Mouse (Mus musculus) right cerebral cortex, postnatal 25 days (tissue): ENCODE results near the gene Ltn1.

Experiments used
- DNase-seq: peaks from one replicate; pipeline ENCODE4 v3.0.0; 2022

Ltn1 gene

GRCm38 (mm10) chr16:87432033-87432814, at the start of gene Ltn1:
Gene Ltn1, minus strand, starts transcription at chr16:87432612.
- DNase-seq, result peak; percentile 98

GRCm38 (mm10) chr16:87470579-87470978, 38.2 kb upstream of the Ltn1 start:
- no peak for DNase-seq

DNA sequence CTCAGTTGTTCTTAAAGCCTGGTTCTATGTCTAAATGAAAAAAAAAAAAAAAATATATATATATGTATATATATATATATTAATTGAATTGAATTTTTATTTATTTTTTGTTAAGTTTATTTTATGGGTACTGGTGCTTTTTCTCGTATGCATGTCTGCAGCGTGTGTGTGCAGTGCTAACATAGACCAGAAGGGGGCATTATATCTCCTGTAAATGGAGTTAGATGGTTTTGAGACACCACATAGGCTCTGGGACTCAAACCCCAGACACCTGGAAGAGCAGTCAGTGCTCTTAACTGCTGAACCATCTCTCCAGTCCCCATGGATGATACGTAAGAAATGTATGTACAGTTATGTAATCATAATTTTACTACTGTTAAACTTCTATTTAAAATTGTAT, 26.3 kb upstream of the Ltn1 start:
- no peak for DNase-seq

DNA sequence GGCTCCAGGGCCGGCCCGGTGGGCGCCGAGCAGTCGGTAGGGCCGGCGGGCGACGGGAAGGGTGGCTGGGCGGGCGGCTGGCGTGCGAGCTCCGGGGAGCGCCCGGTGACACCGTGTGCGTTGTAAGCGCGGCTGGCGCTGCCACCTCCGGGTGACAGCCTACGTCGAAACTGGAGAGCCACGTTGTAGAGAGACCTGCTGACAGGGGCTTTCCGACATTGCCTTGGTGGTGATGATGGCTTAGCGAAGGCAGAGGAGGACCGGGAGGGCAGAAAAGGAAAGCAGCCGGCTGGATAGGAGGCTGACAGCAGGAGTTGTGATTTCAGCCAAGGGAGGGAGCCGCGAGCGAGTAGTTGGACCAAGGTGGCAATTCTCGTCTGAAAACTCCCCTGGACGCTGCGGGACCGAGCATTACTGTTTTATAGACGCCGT, 22.8 kb upstream of the Ltn1 start:
- no peak for DNase-seq

GRCm38 (mm10) chr16:87454419-87455179, 22.2 kb upstream of the Ltn1 start, which contains the start of gene Usp16:
Gene Usp16, plus strand, starts transcription at chr16:87454703.
- DNase-seq, result peak; percentile 96

GRCm38 (mm10) chr16:87453226-87453625, 20.8 kb upstream of the Ltn1 start:
- no peak for DNase-seq

DNA sequence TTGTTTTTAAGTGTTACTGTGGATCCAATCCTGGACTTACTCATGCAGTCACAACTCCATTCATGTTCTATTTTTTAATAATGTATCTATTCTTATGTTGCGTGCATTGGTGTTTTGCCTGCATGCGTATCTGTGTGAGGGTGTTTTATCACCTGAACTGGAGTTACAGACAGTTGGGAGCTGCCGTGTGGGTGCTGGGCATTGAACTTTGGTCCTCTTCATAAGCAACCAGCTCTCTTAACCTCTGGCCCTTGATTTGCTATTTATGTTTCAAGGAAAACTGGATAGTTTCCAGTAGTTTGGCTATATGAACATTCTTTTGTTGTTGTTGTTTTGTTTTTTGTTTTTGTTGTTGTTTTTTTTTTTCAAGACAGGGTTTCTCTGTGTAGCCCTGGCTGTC, 13.1 kb upstream of the Ltn1 start:
- no peak for DNase-seq

- DNase-seq, result no peak
Observed at GRCm38 (mm10) chr16:87445110-87445509, 12.7 kb upstream of the Ltn1 start.

DNA sequence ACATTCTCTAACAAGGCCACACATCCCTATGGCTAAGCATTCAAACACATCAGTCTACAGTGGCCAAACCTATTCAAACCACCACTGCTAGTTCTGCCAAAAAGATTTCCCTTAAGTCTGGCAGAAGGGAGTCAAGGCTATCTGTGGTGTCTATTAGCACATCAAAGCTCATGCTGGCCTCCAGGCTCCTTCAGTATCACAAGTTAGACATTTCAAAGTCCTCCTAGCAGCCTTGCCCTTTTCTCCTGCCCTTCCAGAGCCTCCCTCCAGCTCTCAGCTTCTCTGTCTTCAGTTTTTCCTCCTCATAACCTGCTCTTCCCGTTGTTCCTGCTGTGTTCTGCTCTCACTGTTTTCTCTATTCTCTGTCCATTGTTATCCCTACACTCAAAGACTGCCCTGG, 11.7 kb upstream of the Ltn1 start:
- no peak for DNase-seq

- DNase-seq, result no peak
Observed at GRCm38 (mm10) chr16:87443245-87443644, 10.8 kb upstream of the Ltn1 start.

GRCm38 (mm10) chr16:87442291-87442690, 9.9 kb upstream of the Ltn1 start:
- no peak for DNase-seq

- no peak for DNase-seq
Observed at GRCm38 (mm10) chr16:87441089-87441488, 8.7 kb upstream of the Ltn1 start.

GRCm38 (mm10) chr16:87440184-87440686, 7.8 kb upstream of the Ltn1 start, which contains the start of gene Rwdd2b:
Gene Rwdd2b, minus strand, starts transcription at chr16:87440573.
- DNase-seq, result peak; percentile 94

DNA sequence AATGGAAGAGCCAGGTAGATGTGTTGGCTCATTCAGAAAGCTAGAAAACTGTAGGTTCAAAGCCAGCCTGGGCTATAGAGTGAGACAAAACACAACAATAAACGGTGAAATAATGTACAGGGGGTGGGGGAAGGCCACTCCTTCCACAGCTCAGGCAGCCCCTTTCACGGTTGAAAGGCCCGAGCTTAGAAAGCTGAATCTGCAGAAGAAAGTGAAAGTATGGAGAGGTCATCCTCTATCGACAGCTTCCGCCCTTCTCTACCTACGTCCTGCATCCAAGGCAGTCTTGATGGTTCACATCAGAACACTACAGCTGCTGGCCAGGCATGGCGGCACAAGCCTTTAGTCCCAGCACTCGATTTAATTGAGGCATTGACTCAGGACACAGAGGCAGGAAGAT, 6.3 kb upstream of the Ltn1 start:
- DNase-seq, result no peak

- no peak for DNase-seq
Observed at GRCm38 (mm10) chr16:87437096-87437495, 4.7 kb upstream of the Ltn1 start.

GRCm38 (mm10) chr16:87435411-87436205, 3.2 kb upstream of the Ltn1 start:
- DNase-seq, result no peak

DNA sequence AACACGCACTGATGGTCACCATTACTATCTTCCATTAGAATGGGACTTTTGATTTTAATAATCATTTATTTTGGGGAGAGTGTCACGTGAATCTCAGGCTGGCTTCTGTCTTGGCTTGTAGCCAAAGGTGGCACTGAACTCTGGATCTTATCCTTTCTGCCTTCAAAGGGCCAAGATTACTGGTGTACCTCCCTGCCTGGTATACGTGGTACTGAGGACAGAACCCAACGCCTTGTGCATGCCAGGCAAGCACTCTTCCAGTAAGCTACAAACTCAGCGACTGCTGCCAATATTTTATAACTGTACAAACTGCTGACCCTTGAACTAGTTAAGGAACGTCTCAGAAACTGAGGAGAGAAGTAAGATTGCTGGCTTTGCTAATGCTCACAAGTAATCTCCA, 2.5 kb upstream of the Ltn1 start:
- DNase-seq, result no peak

DNA sequence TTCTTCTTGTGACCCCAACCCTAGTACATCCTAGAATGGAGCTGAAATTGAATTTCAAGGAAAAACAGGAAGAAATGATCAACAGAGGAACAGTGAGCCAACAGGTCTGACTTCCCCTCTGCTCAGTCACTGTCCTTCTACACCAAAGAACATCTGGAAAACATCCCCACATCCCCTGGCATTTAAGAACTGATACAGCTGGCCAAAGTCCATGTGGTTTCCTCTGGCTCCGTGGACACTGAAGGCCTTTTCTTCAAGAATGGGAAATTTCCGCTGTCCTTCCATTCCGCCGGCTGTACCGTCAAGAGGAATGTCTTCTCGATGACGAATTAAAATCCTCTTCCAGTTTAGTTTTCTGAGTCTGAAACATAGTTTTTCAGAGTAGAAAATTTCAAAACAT, 1.9 kb upstream of the Ltn1 start:
- DNase-seq, result no peak

DNA sequence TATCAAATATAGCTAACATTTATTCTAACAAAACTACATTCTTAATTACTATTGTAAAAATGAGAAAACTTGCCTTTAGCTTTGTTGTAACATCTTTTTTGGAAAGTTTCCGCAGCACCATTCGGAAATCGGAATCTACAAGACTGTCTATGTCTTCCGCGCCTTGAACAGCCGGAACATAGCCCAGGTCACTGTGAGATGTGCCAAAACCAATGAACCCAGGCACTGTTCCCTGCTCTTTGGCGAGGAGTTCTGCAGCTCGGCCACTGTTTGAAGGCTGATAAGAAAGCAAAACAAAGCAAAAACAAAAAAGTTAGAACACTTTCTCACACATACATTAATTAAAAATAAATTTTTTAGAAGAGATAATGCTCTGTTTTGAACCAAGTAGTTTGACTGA, 4.9 kb downstream of the Ltn1 start:
- no peak for DNase-seq

DNA sequence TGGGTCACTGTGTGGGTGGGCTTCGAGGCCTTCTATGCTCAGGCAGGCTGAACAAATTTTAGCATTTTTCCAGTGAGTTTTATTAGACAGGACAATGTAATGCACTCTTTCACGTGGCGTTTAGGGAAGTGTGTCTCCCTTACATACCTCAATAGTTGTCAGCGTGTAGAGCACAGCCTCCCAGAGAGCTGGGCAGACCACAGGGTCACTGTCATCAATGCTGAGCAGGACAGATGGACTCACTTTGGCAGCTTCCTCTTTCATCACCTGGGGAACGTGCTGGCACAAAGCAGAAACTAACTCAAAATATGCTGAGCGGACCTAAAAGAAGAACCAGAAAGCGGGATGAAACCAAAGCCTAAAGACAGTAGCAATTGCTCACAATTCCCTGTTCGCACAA, 11.8 kb downstream of the Ltn1 start:
- DNase-seq, result no peak

DNA sequence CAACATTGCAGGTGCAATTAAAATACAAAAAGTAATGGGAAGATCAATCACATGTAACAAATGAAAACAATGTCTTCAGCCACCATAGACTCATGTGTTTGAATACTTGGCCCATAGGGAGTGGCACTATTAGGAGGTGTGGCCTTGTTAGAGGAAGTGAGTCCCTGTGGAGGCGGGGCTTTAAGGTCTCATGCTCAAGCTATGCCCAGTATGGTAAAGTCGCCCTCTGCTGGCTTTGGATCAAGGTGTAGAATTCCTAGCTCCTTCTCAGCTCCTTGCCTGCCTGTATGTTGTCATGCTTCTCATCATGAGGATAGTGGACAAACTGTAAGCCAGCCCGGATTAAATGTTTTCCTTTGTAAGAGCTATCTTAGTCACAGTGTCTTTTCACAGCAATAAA, 27.4 kb downstream of the Ltn1 start:
- no peak for DNase-seq

DNA sequence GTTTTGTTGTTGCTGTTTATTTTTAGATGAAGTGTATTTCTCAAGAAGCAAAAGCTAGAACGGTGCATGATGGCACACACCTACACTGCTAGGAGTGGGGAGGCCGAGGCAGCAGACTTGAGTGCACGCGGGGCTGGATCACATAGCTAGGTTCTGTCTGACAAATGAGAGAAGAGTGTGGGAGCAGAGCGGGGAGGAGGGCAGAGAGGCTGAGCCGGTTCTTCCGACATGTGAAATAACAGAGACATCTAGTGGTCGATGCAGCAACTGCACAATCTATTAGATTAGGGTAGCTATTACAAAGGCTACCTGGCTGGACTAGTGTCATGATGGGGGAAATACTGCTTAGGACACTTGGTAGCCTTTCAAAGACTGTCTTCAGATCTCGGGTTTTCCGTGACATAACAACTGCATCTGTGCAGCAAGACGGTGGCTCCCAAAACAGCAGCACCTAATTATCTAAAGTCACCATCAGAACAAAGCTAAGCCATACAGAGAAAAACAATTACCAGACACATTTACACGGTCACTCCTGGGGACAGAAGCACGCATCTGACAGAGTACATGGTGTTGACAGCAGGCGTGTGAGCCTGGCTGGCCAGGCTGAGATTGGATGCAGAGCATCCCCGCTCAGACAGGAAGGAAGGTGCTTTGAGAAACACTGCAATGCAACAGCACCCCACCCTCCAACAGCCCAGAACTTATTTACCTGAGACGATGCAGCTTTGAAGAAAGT, 38.4 kb downstream of the Ltn1 start:
- DNase-seq, result peak; percentile 43
